Mouse (Mus musculus): ENCODE measurements at regions not wholly inside any gene's neighbourhood (a gene's known extent, or its start where the extent isn't known, plus 50 kb on each side); places are given as distances from the start of the nearest gene placed in this dataset.

- no peak for TF ChIP-seq CTCF (IDR thresholded peaks at IDR 0.05; ENCODE audit: control insufficient read depth, insufficient read depth, insufficient read length)
- no peak for TF ChIP-seq USF1 (IDR thresholded peaks at IDR 0.05; ENCODE audit: low read depth)
- TF ChIP-seq MAX (IDR thresholded peaks at IDR 0.05): no peak
- no peak for TF ChIP-seq MYOG (IDR thresholded peaks at IDR 0.05; ENCODE audit: control insufficient read depth, extremely low read depth, insufficient read length)
- no peak for TF ChIP-seq MYOD1 (IDR thresholded peaks at IDR 0.05; ENCODE audit: control insufficient read depth, insufficient read length, low read depth)
- no peak for TF ChIP-seq FOSL1 (IDR thresholded peaks at IDR 0.05; ENCODE audit: insufficient read depth, low read length, poor library complexity, severe bottlenecking)
Measured at GRCm38 (mm10) chr12:80017376-80017929, 95.4 kb downstream of the Zfp36l1 start.

Measured in C2C12 (cell line).